Mouse (Mus musculus): Measurements from ENCODE around the gene Slc2a8. TPM values are rescaled to one million over a fixed set of nuclear protein-coding genes. Genes with fewer than 3 reads are reported as not detected.

Gene Slc2a8
- total and polyA plus RNA-seq, 3 experiments = 7.4 to 16.0 TPM; not detected in 1

GRCm38 (mm10) chr2:32928947-32929829, 52.7 kb downstream of the Slc2a8 start:
- no peaks in the 10 kb centered on the region for H3K36me3 ChIP-seq (ENCODE audit: control insufficient read depth in 1 of 2, insufficient read depth in 2 of 2, low read length in 2 of 2)
- DNase-seq (ENCODE audit: low read depth, low spot score) = no peak
- no peak overlapping the region for H3K9ac ChIP-seq (ENCODE audit: control insufficient read depth, low read depth, low read length, poor library complexity, severe bottlenecking)
- no peak overlapping the region for H3K27ac ChIP-seq (ENCODE audit: control insufficient read depth, low read depth, low read length)
- no peaks in the 10 kb centered on the region for H3K9me3 ChIP-seq (replicated peaks; ENCODE audit: insufficient read depth, low read length)
- no peak for TF ChIP-seq KAT2A (conservative IDR thresholded peaks at IDR 0.05; ENCODE audit: low read depth, low read length)
- TF ChIP-seq USF1 (IDR thresholded peaks at IDR 0.05; ENCODE audit: low read depth, low read length) = no peak
- no peak for TF ChIP-seq EP300 (IDR thresholded peaks at IDR 0.05; ENCODE audit: low read depth in 1 of 2, low read length in 2 of 2)
- no peak for TF ChIP-seq MYC (IDR thresholded peaks at IDR 0.05; ENCODE audit: low read depth, low read length)
- no peak for TF ChIP-seq SMC3 (IDR thresholded peaks at IDR 0.05; ENCODE audit: low read depth, low read length)
- TF ChIP-seq MAZ (IDR thresholded peaks at IDR 0.05; ENCODE audit: low read depth, low read length) = no peak
- TF ChIP-seq ZMIZ1 (IDR thresholded peaks at IDR 0.05; ENCODE audit: low read depth, low read length) = no peak
- TF ChIP-seq ZC3H11A (IDR thresholded peaks at IDR 0.05; ENCODE audit: low read depth, low read length) = no peak
- no peak for TF ChIP-seq GABPA (IDR thresholded peaks at IDR 0.05; ENCODE audit: low read depth, low read length)
- no peak for TF ChIP-seq GATA1 (IDR thresholded peaks at IDR 0.05; ENCODE audit: low read depth, low read length)
- no peak for TF ChIP-seq ZKSCAN1 (IDR thresholded peaks at IDR 0.05; ENCODE audit: low read depth, low read length)
- no peaks in the 10 kb centered on the region for H3K27me3 ChIP-seq (ENCODE audit: control insufficient read depth in 1 of 2, insufficient read depth in 2 of 2, low read length in 2 of 2)
- no peaks in the 10 kb centered on the region for H3K4me1 ChIP-seq (ENCODE audit: control insufficient read depth in 1 of 2, insufficient read depth in 2 of 2, low read length in 2 of 2)
- H3K4me3 ChIP-seq (ENCODE audit: control insufficient read depth in 1 of 2, insufficient read depth in 1 of 2, low read depth in 2 of 2, low read length in 2 of 2) = no peak overlapping the region
- no peaks in the 10 kb centered on the region for H3K79me2 ChIP-seq (ENCODE audit: control insufficient read depth, insufficient read depth, low read length, poor library complexity)

- no peaks in the 10 kb centered on the region for H3K9me3 ChIP-seq (replicated peaks; ENCODE audit: insufficient read depth, low read length)
- no peak overlapping the region for H3K4me3 ChIP-seq (ENCODE audit: control insufficient read depth in 1 of 2, insufficient read depth in 1 of 2, low read depth in 2 of 2, low read length in 2 of 2)
- peak; percentile 61 for DNase-seq (ENCODE audit: low read depth, low spot score)
- no peaks in the 10 kb centered on the region for H3K4me1 ChIP-seq (ENCODE audit: control insufficient read depth in 1 of 2, insufficient read depth in 2 of 2, low read length in 2 of 2)
- no peak overlapping the region for H3K27ac ChIP-seq (ENCODE audit: control insufficient read depth, low read depth, low read length)
- no peak overlapping the region for H3K9ac ChIP-seq (ENCODE audit: control insufficient read depth, low read depth, low read length, poor library complexity, severe bottlenecking)
- no peaks in the 10 kb centered on the region for H3K79me2 ChIP-seq (ENCODE audit: control insufficient read depth, insufficient read depth, low read length, poor library complexity)
- no peaks in the 10 kb centered on the region for H3K36me3 ChIP-seq (ENCODE audit: control insufficient read depth in 1 of 2, insufficient read depth in 2 of 2, low read length in 2 of 2)
- H3K27me3 ChIP-seq (ENCODE audit: control insufficient read depth in 1 of 2, insufficient read depth in 2 of 2, low read length in 2 of 2) = no peaks in the 10 kb centered on the region
- TF ChIP-seq ZKSCAN1 (IDR thresholded peaks at IDR 0.05; ENCODE audit: low read depth, low read length) (no peak), NELFE (IDR thresholded peaks at IDR 0.05; ENCODE audit: low read depth, low read length) (no peak), RAD21 (IDR thresholded peaks at IDR 0.05; ENCODE audit: low read depth, low read length) (peak; percentile 79), NRF1 (IDR thresholded peaks at IDR 0.05; ENCODE audit: insufficient read depth, low read depth, low read length, poor library complexity, severe bottlenecking) (no peak), MAZ (IDR thresholded peaks at IDR 0.05; ENCODE audit: low read depth, low read length) (no peak), E2F4 (IDR thresholded peaks at IDR 0.05; ENCODE audit: borderline replicate concordance, low read depth, low read length) (no peak), USF1 (IDR thresholded peaks at IDR 0.05; ENCODE audit: low read depth, low read length) (no peak), POLR2A (IDR thresholded peaks at IDR 0.05; ENCODE audit: control insufficient read depth in 1 of 2, insufficient read depth in 1 of 2, low read depth in 1 of 2, low read length in 2 of 2, poor library complexity in 1 of 2) (no peak), CHD2 (IDR thresholded peaks at IDR 0.05; ENCODE audit: low read length) (no peak), CHD1 (IDR thresholded peaks at IDR 0.05; ENCODE audit: low read depth, low read length) (no peak), MAX (IDR thresholded peaks at IDR 0.05; ENCODE audit: low read length) (no peak), KAT2A (conservative IDR thresholded peaks at IDR 0.05; ENCODE audit: low read depth, low read length) (no peak), ELF1 (IDR thresholded peaks at IDR 0.05; ENCODE audit: low read depth, low read length) (no peak), ZNF384 (IDR thresholded peaks at IDR 0.05; ENCODE audit: low read depth, low read length) (no peak), UBTF (IDR thresholded peaks at IDR 0.05; ENCODE audit: borderline replicate concordance, insufficient read depth, low read depth, low read length) (no peak), ETS1 (IDR thresholded peaks at IDR 0.05; ENCODE audit: low read depth, low read length) (no peak), JUND (IDR thresholded peaks at IDR 0.05; ENCODE audit: low read depth, low read length) (no peak), SIN3A (IDR thresholded peaks at IDR 0.05; ENCODE audit: low read length) (no peak), SMC3 (IDR thresholded peaks at IDR 0.05; ENCODE audit: low read depth, low read length) (peak; percentile 71), ZMIZ1 (IDR thresholded peaks at IDR 0.05; ENCODE audit: low read depth, low read length) (no peak), HCFC1 (IDR thresholded peaks at IDR 0.05; ENCODE audit: low read depth, low read length) (no peak), MAFK (IDR thresholded peaks at IDR 0.05; ENCODE audit: borderline replicate concordance, low read depth, low read length) (no peak), CTCF (IDR thresholded peaks at IDR 0.05 in 2 of 3, conservative IDR thresholded peaks at IDR 0.05 in 1 of 3; ENCODE audit: control insufficient read depth in 1 of 3, insufficient read depth in 1 of 3, low read depth in 2 of 3, low read length in 3 of 3, poor library complexity in 1 of 3, severe bottlenecking in 1 of 3) (peak; percentile 61 to 87 (median 81)), ZC3H11A (IDR thresholded peaks at IDR 0.05; ENCODE audit: low read depth, low read length) (peak; percentile 57)
Measured at GRCm38 (mm10) chr2:32928235-32928946, 53.5 kb downstream of the Slc2a8 start.
